Mouse (Mus musculus): ENCODE data around the gene Gdpd4.
A peak's percentile ranks its signal among the peaks of the same experiment; 100 is the strongest.

Gene Gdpd4

GRCm38 (mm10) chr7:98085314-98085713 lies 165.6 kb downstream of the Gdpd4 start:
- peak; percentile 32 to 49 for DNase-seq

- DNase-seq: no peak
Observed at GRCm38 (mm10) chr7:98086346-98086745, 166.6 kb downstream of the Gdpd4 start.

GRCm38 (mm10) chr7:98095852-98096251 lies 176.1 kb downstream of the Gdpd4 start:
- no peak for DNase-seq

DNA sequence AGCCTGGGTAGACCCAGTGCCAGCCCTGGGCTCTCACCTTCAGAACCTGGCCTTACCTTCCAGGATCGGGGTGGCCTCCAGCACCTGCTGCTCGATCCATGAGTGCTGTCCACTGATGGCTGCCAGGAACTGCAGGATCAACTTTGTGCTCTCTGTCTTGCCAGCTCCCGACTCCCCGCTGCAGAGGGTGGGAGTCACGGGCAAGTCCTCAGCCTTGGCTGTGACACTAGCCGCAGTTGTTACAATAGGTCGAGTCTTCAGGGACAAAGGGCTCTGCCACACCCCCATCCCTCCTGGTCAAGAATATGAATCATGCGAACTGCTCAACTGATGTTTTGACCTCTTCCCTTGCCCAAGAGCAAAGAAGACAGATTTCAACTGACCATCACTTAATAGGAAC lies 177.8 kb downstream of the Gdpd4 start:
- DNase-seq: no peak
